Mouse (Mus musculus) embryo, embryonic 10 days (tissue): ENCODE measurements around the gene Mars2.
A peak's percentile ranks its signal among the peaks of the same experiment; 100 is the strongest.

Experiments
- DNase-seq: peaks from one replicate; pipeline ENCODE4 v3.0.0-alpha.2; 2015; ENCODE audit warnings: low spot score

Mars2 gene

DNA sequence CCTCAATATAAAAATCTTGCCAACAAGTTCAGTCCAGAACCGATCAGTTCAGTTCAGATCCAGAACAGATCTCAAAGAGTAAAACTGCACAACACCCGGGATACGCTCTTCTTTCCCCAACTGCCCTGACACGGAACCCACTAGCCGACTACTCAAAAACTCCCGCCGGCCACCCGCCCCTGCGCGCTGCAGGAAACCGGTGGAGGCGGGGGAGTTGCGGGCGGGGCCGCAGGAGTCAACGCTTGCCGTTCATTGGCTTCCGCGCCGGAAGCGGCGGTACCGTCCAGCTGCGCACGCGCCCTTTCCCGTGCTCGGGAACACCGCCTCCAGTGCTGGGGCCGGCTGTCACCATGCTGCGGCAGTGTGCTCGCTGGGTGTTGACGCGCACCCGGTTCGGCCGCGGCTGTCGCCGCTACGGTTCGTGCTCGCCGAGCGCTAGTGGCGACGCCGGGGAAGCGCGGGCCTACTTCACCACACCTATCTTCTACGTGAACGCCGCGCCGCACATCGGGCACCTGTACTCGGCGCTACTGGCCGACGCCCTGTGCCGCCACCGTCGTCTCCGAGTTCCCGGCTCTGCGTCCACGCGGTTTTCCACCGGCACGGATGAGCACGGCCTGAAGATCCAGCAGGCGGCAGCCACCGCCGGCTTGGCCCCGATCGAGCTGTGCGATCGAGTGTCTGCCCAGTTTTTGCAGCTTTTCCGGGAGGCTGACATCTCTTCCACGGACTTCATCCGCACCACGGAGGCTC, at the start of gene Mars2:
Gene Mars2, plus strand, starts transcription at position 288 of the 753 bp plus-strand sequence.
- peak; percentile 98 for DNase-seq

- DNase-seq = peak; percentile 52
Observed at GRCm38 (mm10) chr1:55192015-55192414, 45.0 kb upstream of the Mars2 start.

GRCm38 (mm10) chr1:55192824-55193223, 44.2 kb upstream of the Mars2 start:
- peak; percentile 54 for DNase-seq

- DNase-seq = peak; percentile 69
Observed at GRCm38 (mm10) chr1:55193316-55193715, 43.7 kb upstream of the Mars2 start.

- no peak for DNase-seq
Observed at GRCm38 (mm10) chr1:55194064-55194915, 42.7 kb upstream of the Mars2 start.

DNA sequence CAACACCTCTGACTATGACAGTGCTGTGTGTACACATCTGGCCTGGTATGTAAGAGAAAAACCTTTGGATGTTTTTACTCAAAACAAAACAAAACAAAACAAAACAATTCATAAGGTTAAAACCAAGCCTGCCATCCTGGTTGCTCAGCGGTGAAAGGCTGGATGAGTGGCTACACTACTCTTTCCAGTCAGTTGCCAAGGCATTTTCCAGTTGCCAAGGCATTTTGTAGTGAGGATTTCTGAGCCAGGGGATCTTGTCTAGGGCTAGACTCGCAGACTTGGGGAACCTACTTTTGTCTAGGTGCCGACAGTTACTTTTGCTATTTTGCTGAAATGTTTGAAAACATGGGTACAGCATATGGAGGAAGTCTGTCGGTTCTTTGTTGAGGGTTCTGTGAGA, 42.0 kb upstream of the Mars2 start:
- no peak for DNase-seq

DNA sequence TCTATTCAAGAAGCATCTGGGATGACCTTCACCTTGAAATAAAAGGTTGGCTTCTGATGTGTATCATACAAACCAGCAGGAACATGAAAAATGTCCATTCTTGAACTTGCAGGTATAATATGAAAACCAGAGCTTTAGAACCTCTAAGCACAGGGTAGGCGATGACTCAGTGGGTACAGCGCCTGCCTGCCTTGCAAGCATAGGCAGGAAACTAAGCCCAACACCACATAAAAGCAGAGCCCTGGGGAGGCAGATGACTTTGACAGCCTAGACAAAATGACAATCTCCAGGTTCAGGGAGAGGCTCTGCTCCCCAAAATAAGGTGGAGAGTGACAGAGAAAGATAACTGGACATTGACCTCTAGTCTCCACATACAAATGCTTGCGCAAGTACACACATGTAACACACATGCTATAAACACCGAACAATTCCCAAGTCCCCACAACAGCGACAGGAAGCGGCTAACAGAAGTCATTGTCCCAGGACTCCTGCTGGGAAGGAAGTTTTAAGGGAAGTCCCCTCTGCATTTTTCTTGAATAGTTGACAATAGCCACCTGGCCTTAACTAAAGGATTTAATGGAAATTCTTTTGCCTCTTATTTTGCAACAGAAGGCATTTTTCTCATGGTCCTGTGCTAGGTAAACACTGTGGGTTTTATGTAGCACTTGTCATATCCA, 40.5 kb upstream of the Mars2 start:
- DNase-seq = no peak

- no peak for DNase-seq
Observed at GRCm38 (mm10) chr1:55198719-55199118, 38.3 kb upstream of the Mars2 start.

- no peak for DNase-seq
Observed at GRCm38 (mm10) chr1:55201850-55202752, 34.9 kb upstream of the Mars2 start.

- peak; percentile 43 for DNase-seq
Observed at GRCm38 (mm10) chr1:55205808-55206327, 31.1 kb upstream of the Mars2 start.

DNA sequence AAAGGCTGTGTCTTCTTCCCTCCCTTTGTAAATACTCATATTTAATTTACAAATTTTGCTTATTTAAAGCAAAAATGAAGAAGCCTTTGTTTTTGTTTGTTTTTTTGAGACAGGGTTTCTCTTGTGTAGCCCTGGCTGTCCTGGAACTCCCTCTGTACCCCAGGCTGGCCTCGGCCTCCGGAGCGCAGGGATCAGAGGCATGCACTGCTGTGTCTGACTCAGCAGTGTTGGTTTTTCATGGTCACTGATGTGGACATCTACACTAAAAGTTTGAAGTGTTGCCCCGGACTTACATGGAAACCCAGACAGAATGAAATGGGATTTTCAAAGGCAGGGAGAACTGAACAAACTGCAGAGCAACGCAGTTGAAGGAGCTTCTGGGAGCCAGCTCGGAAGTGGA, 29.4 kb upstream of the Mars2 start:
- no peak for DNase-seq

- no peak for DNase-seq
Observed at GRCm38 (mm10) chr1:55208500-55209140, 28.4 kb upstream of the Mars2 start.

- peak; percentile 58 for DNase-seq
Observed at GRCm38 (mm10) chr1:55210202-55210965, 26.6 kb upstream of the Mars2 start.

GRCm38 (mm10) chr1:55211081-55211480, 25.9 kb upstream of the Mars2 start:
- DNase-seq = no peak

- DNase-seq = no peak
Observed at GRCm38 (mm10) chr1:55212771-55213170, 24.2 kb upstream of the Mars2 start.

- DNase-seq = no peak
Observed at GRCm38 (mm10) chr1:55213475-55213874, 23.5 kb upstream of the Mars2 start.

DNA sequence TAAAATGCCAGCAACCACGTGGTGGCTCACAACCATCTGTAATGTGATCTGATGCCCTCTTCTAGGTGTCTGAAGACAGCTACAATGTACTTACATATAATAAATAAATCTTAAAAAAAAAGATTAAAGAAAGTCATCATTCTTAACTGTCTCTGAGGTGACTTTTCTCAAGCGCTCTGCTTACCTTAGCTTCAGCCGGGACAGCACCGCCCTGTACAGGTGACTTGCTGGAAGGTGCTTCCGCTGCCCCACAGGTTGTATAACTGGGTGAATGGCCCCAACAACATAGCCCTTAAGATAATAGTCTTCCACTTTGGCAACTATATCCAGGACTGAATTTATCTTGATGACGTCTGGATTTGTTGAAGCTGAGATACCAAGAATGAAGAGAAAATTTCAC, 23.0 kb upstream of the Mars2 start:
- DNase-seq = no peak

DNA sequence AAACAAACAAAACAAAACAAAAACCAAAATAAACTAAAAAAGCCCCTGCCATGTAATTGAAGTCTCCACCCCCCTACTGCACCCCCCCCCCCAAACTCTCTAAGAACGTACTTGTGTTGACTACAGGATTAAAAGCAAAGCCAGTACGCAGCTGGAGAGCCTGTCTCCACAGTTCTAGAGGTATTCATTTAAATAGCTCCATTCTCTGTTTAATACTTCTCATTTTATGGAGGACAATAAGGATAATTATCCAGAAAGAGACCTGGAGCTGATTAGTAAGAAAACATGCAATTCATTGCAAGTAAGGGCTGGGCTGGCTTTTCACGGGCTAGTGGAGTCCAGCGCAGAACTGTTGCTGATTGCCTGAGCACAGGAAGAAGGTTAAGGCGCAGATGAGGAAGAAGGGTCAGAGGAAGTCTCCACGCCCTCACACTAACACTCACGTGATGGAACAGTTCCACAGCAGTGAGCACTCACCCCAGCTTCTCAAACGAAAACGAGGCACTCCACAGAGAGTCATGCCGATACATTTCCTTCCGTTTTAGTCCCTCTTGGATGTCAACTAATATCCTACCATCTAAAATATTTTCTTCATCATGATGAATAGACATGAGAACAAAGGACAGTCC, 21.7 kb upstream of the Mars2 start:
- DNase-seq = no peak

DNA sequence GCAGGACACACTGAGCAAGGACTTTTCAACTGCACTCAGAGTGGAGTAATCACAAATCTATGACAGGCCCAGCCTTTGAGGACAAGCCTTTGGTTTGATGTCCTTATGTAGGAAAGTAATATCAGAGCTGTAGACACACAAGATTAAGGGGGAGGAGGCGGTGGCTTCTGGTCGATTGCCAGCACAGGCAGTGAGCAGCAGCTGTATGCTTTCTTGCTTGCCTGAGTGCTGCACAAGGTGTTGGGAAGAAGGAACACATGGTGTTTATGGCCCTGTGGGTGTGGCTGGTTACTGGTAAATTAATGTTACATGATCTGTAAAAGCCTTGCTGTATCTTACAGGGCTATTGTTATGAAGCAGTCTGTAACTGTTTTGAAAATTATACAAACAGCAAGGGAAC, 19.8 kb upstream of the Mars2 start:
- no peak for DNase-seq

DNA sequence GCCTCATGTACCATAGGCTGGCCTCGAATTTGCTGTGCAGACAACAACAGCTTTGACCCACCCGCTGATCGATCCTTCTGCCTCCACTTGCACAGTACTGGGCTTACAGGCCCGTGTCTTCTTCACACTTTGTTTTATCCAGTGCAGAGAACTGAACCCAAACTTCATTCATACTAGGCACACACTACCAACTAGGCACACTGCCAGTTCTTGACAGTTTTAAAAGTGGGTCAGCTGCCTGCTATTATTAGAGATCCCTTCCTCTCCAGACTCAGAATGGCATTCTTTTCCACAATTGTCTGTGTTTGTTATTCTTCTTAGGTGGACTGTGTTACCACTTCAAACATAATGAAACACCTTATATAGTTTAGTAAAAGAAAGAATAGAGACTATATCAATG, 15.6 kb upstream of the Mars2 start:
- no peak for DNase-seq
